Mouse (Mus musculus) G1E (cell line): ENCODE measurements around the gene Dis3. TPM values are rescaled to one million over a fixed set of nuclear protein-coding genes. Genes with fewer than 3 reads are reported as not detected.

ENCODE experiments used
- ATAC-seq: 2 replicates; pipeline ENCODE4 v1.8.0; 2016; ENCODE audit warnings: mild to moderate bottlenecking; ENCODE audit not compliant: insufficient number of reproducible peaks, poor library complexity, low FRiP score, severe bottlenecking; ENCODE audit errors: extremely low read depth
- DNase-seq: peaks from one replicate; pipeline ENCODE4 v3.0.0; 2012; ENCODE audit warnings: low spot score
- H3K27me3 ChIP-seq: 2 replicates; pipeline ENCODE4 v1.6.1; 2012; ENCODE audit warnings: mild to moderate bottlenecking, low read length, inconsistent platforms; ENCODE audit not compliant: insufficient read depth
- H3K36me3 ChIP-seq: replicated peaks from 2 replicates; pipeline ENCODE3; 2012; ENCODE audit warnings: mild to moderate bottlenecking, inconsistent platforms
- H3K4me1 ChIP-seq: 2 replicates; pipeline ENCODE4 v1.6.1; 2012; ENCODE audit warnings: low read depth, low read length, inconsistent platforms, mixed read lengths; ENCODE audit not compliant: insufficient read depth
- H3K4me3 ChIP-seq: 2 replicates; pipeline ENCODE4 v1.5.1; 2012; ENCODE audit warnings: low read depth, mild to moderate bottlenecking, inconsistent platforms, low read length, moderate library complexity, mixed read lengths
- H3K9me3 ChIP-seq: replicated peaks from 2 replicates; pipeline ENCODE4 v1.6.1; 2012; ENCODE audit warnings: inconsistent platforms
- CTCF ChIP-seq: IDR thresholded peaks from 2 replicates; pipeline ENCODE4 v1.5.1; 2012; ENCODE audit warnings: low read depth, low read length, inconsistent platforms, mixed read lengths
- GATA1 ChIP-seq: IDR thresholded peaks from 2 replicates; pipeline ENCODE4 v1.6.1; 2012; ENCODE audit warnings: borderline replicate concordance, low read length, inconsistent platforms, mixed read lengths
- GATA2 ChIP-seq: IDR thresholded peaks from 2 replicates; pipeline ENCODE4 v1.6.1; 2012; ENCODE audit warnings: low read depth, low read length, inconsistent platforms, borderline replicate concordance
- POLR2AphosphoS5 ChIP-seq: IDR thresholded peaks from 2 replicates; pipeline ENCODE4 v1.6.1; 2012; ENCODE audit warnings: low read depth, low read length, inconsistent platforms; ENCODE audit not compliant: insufficient replicate concordance
- TAL1 ChIP-seq: conservative IDR thresholded peaks from 2 replicates; pipeline ENCODE4 v1.6.1; 2012; ENCODE audit warnings: low read depth, low read length, inconsistent platforms, mixed read lengths
- polyA plus RNA-seq: library from polyadenylated mRNA; stranded (reverse); fragments of >175 nt; gene quantifications from 2 replicates; pipeline ENCODE4 v1.2.3, GENCODE M21; 2012
- total RNA-seq, 2 experiments: library from RNA; stranded (forward) in 1 of 2; stranded (reverse) in 1 of 2; fragments of 200-1000 nt in 1 of 2; fragments of >200 nt in 1 of 2; fragmentation: Nextera tagmentation in 1 of 2; gene quantifications; 2 replicates each; pipeline ENCODE4 v1.2.3; 2014 to 2017

Gene Dis3
- total and polyA plus RNA-seq, 3 experiments, result 26.4 to 105 (median 80.3) TPM

- ATAC-seq (no peak), DNase-seq (no peak)
- TF ChIP-seq GATA1, result no peak
- no peak for TF ChIP-seq GATA2
- no peak for TF ChIP-seq POLR2AphosphoS5
- H3K4me3 ChIP-seq, result no peak overlapping the region
- H3K27me3 ChIP-seq, result no peaks in the 10 kb centered on the region
- H3K4me1 ChIP-seq, result peaks cover 10% of the 10 kb centered on the region
- H3K36me3 ChIP-seq, result peaks cover 89% of the 10 kb centered on the region
- H3K9me3 ChIP-seq, result no peaks in the 10 kb centered on the region
Measured at GRCm38 (mm10) chr14:99088947-99089346, 10.6 kb downstream of the Dis3 start.

- peaks cover 7% of the 10 kb centered on the region for H3K4me1 ChIP-seq
- no peaks in the 10 kb centered on the region for H3K9me3 ChIP-seq
- DNase-seq, result no peak
- TF ChIP-seq GATA1 (no peak), GATA2 (no peak), CTCF (no peak), POLR2AphosphoS5 (no peak), TAL1 (no peak)
- ATAC-seq, result no peak
- peaks cover 94% of the 10 kb centered on the region for H3K36me3 ChIP-seq
- no peak overlapping the region for H3K4me3 ChIP-seq
- no peaks in the 10 kb centered on the region for H3K27me3 ChIP-seq
Measured at GRCm38 (mm10) chr14:99071146-99071545, 28.4 kb downstream of the Dis3 start.

- Histone ChIP-seq H3K9me3 (no peaks in the 10 kb centered on the region), H3K4me3 (no peak overlapping the region), H3K4me1 (peaks cover 10% of the 10 kb centered on the region), H3K36me3 (peaks cover 75% of the 10 kb centered on the region), H3K27me3 (no peaks in the 10 kb centered on the region)
- ATAC-seq (no peak), DNase-seq (no peak)
- TF ChIP-seq TAL1, result no peak
- no peak for TF ChIP-seq POLR2AphosphoS5
- TF ChIP-seq CTCF, result no peak
- TF ChIP-seq GATA2, result no peak
- TF ChIP-seq GATA1, result no peak
Measured at GRCm38 (mm10) chr14:99063091-99063490, 36.5 kb downstream of the Dis3 start.

- Histone ChIP-seq H3K36me3 (peaks cover 76% of the 10 kb centered on the region), H3K27me3 (no peaks in the 10 kb centered on the region), H3K4me1 (peaks cover 17% of the 10 kb centered on the region), H3K4me3 (no peak overlapping the region), H3K9me3 (no peaks in the 10 kb centered on the region)
- no peak for TF ChIP-seq GATA2
- TF ChIP-seq POLR2AphosphoS5, result no peak
- no peak for TF ChIP-seq TAL1
- TF ChIP-seq GATA1, result no peak
- TF ChIP-seq CTCF, result no peak
- ATAC-seq (no peak), DNase-seq (no peak)
Measured at GRCm38 (mm10) chr14:99060616-99061015, 39.0 kb downstream of the Dis3 start.

GRCm38 (mm10) chr14:99058959-99059586 lies 40.5 kb downstream of the Dis3 start:
- ATAC-seq (no peak), DNase-seq (no peak)
- peaks cover 20% of the 10 kb centered on the region for H3K4me1 ChIP-seq
- no peak for TF ChIP-seq TAL1
- TF ChIP-seq POLR2AphosphoS5, result no peak
- no peak for TF ChIP-seq GATA2
- no peak for TF ChIP-seq GATA1
- TF ChIP-seq CTCF, result no peak
- no peaks in the 10 kb centered on the region for H3K9me3 ChIP-seq
- H3K27me3 ChIP-seq, result no peaks in the 10 kb centered on the region
- peaks cover 83% of the 10 kb centered on the region for H3K36me3 ChIP-seq
- H3K4me3 ChIP-seq, result no peak overlapping the region

GRCm38 (mm10) chr14:99046782-99047181 lies 52.8 kb downstream of the Dis3 start:
- ATAC-seq (peak; percentile 17), DNase-seq (peak; percentile 49)
- TF ChIP-seq TAL1 (no peak), CTCF (no peak), POLR2AphosphoS5 (no peak), GATA1 (no peak), GATA2 (no peak)
- Histone ChIP-seq H3K36me3 (peaks cover 55% of the 10 kb centered on the region), H3K4me1 (peaks cover 44% of the 10 kb centered on the region), H3K27me3 (no peaks in the 10 kb centered on the region), H3K9me3 (no peaks in the 10 kb centered on the region), H3K4me3 (peak overlapping the region; percentile 95)
